Mouse (Mus musculus): ENCODE results near the gene Ppp1r18. TPM values are rescaled to one million over a fixed set of nuclear protein-coding genes. Genes with fewer than 3 reads are reported as not detected.
"Not testable (repeated sequence)": the region's sequence is repeated elsewhere in the genome, so short reads cannot be mapped to it uniquely, and the experiment has no call there.

Gene Ppp1r18
- polyA plus RNA-seq, 1 experiment from 2014 or later: 23.2 TPM

DNA sequence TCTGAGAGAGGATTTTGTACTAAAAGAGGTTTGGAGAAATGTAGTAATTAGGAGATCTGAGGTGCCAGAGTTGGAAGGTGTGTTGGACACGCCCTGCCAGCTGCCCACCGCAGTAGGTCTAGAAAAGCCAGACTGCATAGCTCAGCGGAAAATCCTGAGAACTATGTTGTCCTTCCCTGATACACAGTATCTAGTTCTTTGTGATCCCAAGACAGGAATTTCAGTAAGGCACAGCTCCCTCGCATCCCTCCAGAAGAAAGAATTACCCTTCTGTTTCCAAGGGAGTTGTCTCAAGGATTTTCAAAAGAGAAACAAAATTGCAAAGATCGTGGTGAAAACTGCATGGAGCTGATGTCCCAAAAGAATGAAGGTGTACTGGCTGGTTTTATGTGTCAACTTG is 26.8 kb upstream of the Ppp1r18 start:
- under 1% methylated on average over 5 of the region's 5 CpGs for WGBS
- ATAC-seq (replicated peaks; ENCODE audit: low FRiP score): no peak
- H3K9ac ChIP-seq: peak overlapping the region; percentile 53

DNA sequence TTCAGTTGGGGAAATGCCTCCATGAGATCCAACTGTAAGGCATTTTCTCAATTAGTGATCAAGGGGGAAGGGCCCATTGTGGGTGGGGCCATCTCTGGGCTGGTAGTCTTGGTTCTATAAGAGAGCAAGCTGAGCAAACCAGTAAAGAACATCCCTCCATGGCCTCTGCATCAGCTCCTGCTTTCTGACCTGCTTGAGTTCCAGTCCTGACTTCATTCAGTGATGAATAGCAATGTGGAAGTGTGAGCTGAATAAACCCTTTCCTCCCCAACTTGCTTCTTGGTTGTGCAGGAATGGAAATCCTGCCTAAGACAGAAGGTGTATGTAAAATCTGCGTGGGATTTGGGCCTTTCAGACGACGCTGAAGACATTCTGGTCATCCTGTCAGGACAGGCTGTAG is 26.4 kb upstream of the Ppp1r18 start:
- H3K9me3 ChIP-seq (replicated peaks); ATAC-seq (replicated peaks; ENCODE audit: low FRiP score); H3K27me3 ChIP-seq: not testable (repeated sequence)
- H3K4me2 ChIP-seq: peak overlapping the region; percentile 62
- H3K4me3 ChIP-seq (replicated peaks): peak overlapping the region; percentile 82
- peaks cover 50% of the 10 kb centered on the region for H3K4me1 ChIP-seq
- H3K9ac ChIP-seq: peak overlapping the region; percentile 53; the same call in 1 of the 2 replicates
- 48% methylated on average over 3 of the region's 3 CpGs for WGBS
- peak overlapping the region; percentile 98 for H3K27ac ChIP-seq
- peaks cover 27% of the 10 kb centered on the region for H3K36me3 ChIP-seq

More for the DNA sequence above, 26.8 kb upstream of the Ppp1r18 start:
- no peaks in the 10 kb centered on the region for H3K27me3 ChIP-seq
- H3K27ac ChIP-seq: peak overlapping the region; percentile 98
- peaks cover 31% of the 10 kb centered on the region for H3K36me3 ChIP-seq
- H3K4me1 ChIP-seq: peaks cover 55% of the 10 kb centered on the region
- H3K4me2 ChIP-seq: peak overlapping the region; percentile 62
- peak overlapping the region; percentile 82 for H3K4me3 ChIP-seq (replicated peaks)
- H3K9me3 ChIP-seq (replicated peaks): no peaks in the 10 kb centered on the region

DNA sequence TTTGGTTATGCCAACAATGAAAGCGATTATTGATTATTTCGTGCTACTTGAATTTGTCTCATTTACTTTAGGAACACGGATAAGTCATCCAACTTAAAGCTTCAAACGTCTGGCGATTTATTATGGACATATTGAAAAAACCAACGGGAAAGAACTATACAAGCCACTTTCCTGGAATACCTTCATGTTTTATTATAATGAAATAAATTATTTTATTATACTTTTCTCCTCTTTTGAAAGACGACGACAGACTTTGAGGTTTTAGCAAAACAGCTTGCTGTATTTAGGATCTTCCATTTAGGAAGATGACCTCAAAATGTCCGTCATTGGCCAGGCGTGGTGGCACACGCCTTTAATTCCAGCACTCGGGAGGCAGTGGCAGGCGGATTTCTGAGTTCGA is 24.8 kb upstream of the Ppp1r18 start:
- Histone ChIP-seq H3K4me1 (peaks cover 35% of the 10 kb centered on the region), H3K4me2 (peak overlapping the region; percentile 56), H3K4me3 (replicated peaks) (peak overlapping the region; percentile 76), H3K36me3 (peaks cover 25% of the 10 kb centered on the region), H3K27ac (0 out of 2 replicates have a peak overlapping the region, but pooled peaks have one; percentile 82), H3K9me3 (replicated peaks) (no peaks in the 10 kb centered on the region), H3K27me3 (no peaks in the 10 kb centered on the region), H3K9ac (peak overlapping the region; percentile 24)
- no peak for ATAC-seq (replicated peaks; ENCODE audit: low FRiP score)
- 53% methylated on average over 14 of the region's 14 CpGs for WGBS

DNA sequence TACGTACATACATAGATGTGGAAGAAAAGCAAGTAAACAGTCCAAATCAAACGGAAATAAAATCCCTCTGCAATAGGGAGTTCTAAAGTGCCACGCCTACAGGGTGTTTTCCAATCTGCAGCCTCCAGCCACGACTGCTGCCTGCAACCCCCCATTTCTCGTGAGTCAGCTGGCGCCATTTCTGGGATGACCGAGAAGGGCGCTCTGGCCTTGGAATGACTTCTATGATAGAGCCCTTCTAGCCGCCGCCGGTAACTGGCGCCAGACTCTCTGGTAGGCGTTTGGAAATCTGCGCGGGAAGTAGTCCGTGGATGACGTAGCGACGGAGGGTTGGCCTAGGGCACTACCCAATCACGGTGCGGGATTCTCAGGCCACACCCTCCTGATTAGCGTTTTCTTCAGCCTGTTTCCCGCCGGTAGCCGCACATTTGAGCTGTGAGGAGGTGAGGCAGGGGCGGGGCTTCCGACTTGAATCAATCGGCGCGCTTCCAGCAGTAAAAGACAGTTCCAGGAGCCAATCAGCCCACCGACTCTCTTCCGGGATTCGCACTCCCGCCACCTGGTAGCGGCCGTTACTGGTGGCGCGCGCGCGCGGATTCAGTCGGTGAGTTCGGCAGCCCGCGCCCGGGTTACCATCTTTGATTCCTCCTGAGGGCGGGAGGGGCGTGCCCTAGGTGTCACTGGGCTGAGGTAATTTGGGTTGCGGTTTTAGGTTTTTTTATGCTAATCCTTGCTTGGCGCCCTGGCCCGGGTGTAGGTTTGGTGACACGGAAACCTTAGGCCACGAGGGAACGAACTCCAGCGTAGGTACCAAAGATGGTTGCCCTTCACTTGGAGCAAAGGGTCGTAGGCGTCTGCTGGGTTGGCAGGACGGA is 24.1 kb upstream of the Ppp1r18 start, which contains the start of gene Mdc1:
Gene Mdc1, plus strand, starts transcription at position 440 of the 875 bp plus-strand sequence.
- Histone ChIP-seq H3K36me3 (peaks cover 25% of the 10 kb centered on the region), H3K4me3 (replicated peaks) (peak within 1 kb of the TSS; percentile 76), H3K4me2 (peak within 1 kb of the TSS; percentile 74), H3K27me3 (no peaks in the 10 kb centered on the region), H3K9me3 (replicated peaks) (no peaks in the 10 kb centered on the region), H3K4me1 (peaks cover 27% of the 10 kb centered on the region), H3K9ac (peak within 1 kb of the TSS; percentile 68), H3K27ac (peak within 1 kb of the TSS; percentile 93)
- peak; percentile 92 for ATAC-seq (replicated peaks; ENCODE audit: low FRiP score)
- under 1% methylated on average over 59 of the region's 59 CpGs for WGBS

DNA sequence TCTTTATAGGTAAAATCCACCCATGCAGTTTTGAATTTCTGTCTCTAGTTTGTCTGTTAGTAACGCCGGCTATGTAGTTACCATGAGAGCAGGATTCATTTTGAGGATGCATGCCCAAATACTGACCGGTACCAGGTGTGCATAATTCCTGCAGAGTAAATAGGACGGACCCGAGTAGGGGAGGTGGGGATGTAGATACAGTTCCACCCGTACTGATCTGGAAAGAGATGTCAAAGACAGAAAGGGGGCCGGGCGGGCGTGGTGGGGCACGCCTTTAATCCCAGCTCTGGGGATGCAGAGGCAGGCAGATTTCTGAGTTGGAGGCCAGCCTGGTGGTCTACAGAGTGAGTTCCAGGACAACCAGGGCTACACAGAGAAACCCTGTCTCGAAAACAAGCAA is 23.4 kb upstream of the Ppp1r18 start:
- peak overlapping the region; percentile 74 for H3K4me2 ChIP-seq
- WGBS: 13% methylated on average over 11 of the region's 11 CpGs
- H3K36me3 ChIP-seq: peaks cover 29% of the 10 kb centered on the region
- H3K4me1 ChIP-seq: peaks cover 27% of the 10 kb centered on the region
- no peak for ATAC-seq (replicated peaks; ENCODE audit: low FRiP score)
- H3K4me3 ChIP-seq (replicated peaks): peak overlapping the region; percentile 76
- H3K27ac ChIP-seq: peak overlapping the region; percentile 93
- no peaks in the 10 kb centered on the region for H3K9me3 ChIP-seq (replicated peaks)
- H3K27me3 ChIP-seq: no peaks in the 10 kb centered on the region
- peak overlapping the region; percentile 68 for H3K9ac ChIP-seq

DNA sequence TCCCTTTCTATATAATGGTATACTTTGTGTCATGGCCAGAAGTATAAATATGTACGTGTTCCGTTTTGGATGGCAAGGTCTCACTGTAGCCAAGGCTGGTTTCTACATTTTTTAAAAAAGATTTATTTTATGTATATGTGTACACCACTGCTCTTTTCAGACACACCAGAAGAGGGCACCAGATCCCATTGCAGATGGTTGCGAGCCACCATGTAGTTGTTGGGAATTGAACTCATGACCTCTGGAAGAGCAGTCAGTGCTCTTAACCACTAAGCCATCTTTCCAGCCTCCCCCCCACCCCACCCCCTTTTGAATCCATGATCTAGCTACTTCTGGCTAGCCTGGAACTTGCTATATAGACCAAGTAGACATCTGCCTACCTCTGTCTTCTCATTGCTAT is 21.9 kb upstream of the Ppp1r18 start:
- no peak overlapping the region for H3K9ac ChIP-seq
- no peaks in the 10 kb centered on the region for H3K27me3 ChIP-seq
- no peak overlapping the region for H3K4me2 ChIP-seq
- WGBS: 95% methylated on average over 3 of the region's 3 CpGs
- H3K4me1 ChIP-seq: peaks cover 27% of the 10 kb centered on the region
- no peak overlapping the region for H3K27ac ChIP-seq
- peaks cover 44% of the 10 kb centered on the region for H3K36me3 ChIP-seq
- ATAC-seq (replicated peaks; ENCODE audit: low FRiP score): no peak
- H3K4me3 ChIP-seq (replicated peaks): no peak overlapping the region
- no peaks in the 10 kb centered on the region for H3K9me3 ChIP-seq (replicated peaks)

DNA sequence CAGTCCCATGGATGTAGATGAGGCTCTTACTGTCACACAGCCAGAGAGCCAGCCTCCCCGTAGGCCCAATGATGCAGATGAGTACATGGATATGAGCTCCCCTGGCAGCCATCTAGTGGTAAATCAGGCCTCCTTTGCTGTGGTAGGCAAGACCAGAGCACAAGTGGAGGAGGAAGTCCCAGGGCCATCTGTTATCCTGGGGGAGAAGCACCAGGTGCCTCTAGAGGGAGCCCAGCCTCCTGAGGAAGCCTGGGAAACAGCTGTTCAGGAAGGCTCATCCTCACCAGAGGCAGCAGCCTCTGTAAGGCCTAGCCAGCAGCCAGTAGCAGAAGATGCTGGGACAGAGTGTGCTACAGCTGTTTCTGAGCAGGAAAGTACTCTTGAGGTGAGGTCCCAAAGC is 17.3 kb upstream of the Ppp1r18 start:
- no peaks in the 10 kb centered on the region for H3K27me3 ChIP-seq
- peaks cover 2% of the 10 kb centered on the region for H3K4me1 ChIP-seq
- no peaks in the 10 kb centered on the region for H3K9me3 ChIP-seq (replicated peaks)
- ATAC-seq (replicated peaks; ENCODE audit: low FRiP score): peak; percentile 60; the same call in 1 of the 2 replicates
- no peak overlapping the region for H3K4me2 ChIP-seq
- WGBS: 54% methylated on average over 1 of the region's 1 CpGs
- H3K36me3 ChIP-seq: peaks cover 88% of the 10 kb centered on the region
- no peak overlapping the region for H3K9ac ChIP-seq
- H3K27ac ChIP-seq: no peak overlapping the region
- H3K4me3 ChIP-seq (replicated peaks): no peak overlapping the region

DNA sequence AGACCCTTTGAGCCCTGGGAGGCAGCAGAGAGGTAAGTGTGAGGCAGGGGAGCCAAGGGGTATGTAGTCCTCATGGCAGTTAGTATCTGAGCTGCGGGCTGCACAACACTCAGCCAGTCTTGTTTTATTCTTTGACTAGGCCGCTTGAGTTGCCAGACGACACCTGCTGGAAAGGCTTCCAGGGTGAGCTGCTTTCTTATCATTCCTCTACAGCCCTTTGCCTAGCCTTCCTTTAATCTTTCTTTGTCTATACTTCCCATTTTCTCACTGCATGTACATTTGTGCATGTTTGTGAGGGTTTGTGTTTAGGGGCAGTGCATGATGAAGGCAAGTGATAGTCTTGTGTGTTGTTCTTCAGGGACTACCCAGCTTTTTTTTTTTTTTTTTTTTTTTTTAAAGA is 14.4 kb upstream of the Ppp1r18 start:
- WGBS: 96% methylated on average over 3 of the region's 3 CpGs
- Histone ChIP-seq H3K4me2 (no peak overlapping the region), H3K27ac (no peak overlapping the region), H3K4me1 (no peaks in the 10 kb centered on the region), H3K9ac (no peak overlapping the region), H3K36me3 (peaks cover 94% of the 10 kb centered on the region), H3K9me3 (replicated peaks) (no peaks in the 10 kb centered on the region), H3K27me3 (no peaks in the 10 kb centered on the region), H3K4me3 (replicated peaks) (no peak overlapping the region)
- ATAC-seq (replicated peaks; ENCODE audit: low FRiP score): no peak

DNA sequence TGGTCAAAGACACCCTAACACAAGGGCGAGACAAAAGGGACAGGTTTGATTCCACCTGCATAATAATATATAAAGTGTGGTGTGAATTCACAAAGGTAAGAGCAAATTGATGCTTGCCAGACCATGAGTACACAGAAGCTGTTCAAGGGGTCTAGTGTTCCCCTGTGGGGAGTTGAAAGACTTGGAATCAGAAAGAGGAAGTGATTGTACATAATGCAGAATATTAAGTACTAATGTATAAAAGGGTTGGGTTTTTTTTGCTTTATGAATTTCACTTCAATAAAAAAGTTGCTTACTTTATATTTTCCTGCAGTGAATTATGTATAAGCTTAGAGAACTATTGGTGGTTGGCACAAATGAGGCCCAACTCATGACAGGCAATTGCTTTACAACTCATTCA is 6.0 kb upstream of the Ppp1r18 start:
- Histone ChIP-seq H3K36me3 (peaks cover 44% of the 10 kb centered on the region), H3K4me1 (peaks cover 14% of the 10 kb centered on the region), H3K9ac (no peak overlapping the region), H3K27me3 (no peaks in the 10 kb centered on the region), H3K27ac (no peak overlapping the region), H3K9me3 (replicated peaks) (no peaks in the 10 kb centered on the region), H3K4me2 (no peak overlapping the region), H3K4me3 (replicated peaks) (no peak overlapping the region)
- 91% methylated on average over 1 of the region's 1 CpGs for WGBS
- ATAC-seq (replicated peaks; ENCODE audit: low FRiP score): no peak

DNA sequence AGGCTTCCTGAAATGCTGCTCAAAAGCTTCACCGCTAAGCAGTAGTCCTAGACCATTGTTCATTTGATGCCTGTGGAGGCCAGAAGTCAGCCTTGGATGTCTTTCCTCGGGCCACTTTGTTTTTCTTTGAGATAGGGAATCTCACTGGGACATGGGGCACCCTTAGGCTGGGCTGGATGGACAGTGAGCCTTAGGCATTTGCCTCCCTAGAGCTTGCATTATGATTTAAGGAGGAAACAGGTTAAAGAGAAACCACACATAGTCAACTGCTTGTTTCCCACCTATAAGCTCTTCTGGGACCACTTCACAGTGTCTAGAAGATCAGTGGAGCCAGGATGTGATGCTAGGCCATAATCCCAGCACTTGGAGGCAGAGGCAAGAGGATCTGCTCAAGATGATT is 5.6 kb upstream of the Ppp1r18 start:
- no peak for ATAC-seq (replicated peaks; ENCODE audit: low FRiP score)
- H3K27ac ChIP-seq: no peak overlapping the region
- peaks cover 39% of the 10 kb centered on the region for H3K36me3 ChIP-seq
- peaks cover 19% of the 10 kb centered on the region for H3K4me1 ChIP-seq
- no peak overlapping the region for H3K4me2 ChIP-seq
- no peak overlapping the region for H3K9ac ChIP-seq
- no peaks in the 10 kb centered on the region for H3K27me3 ChIP-seq
- WGBS: 49% methylated on average over 2 of the region's 2 CpGs
- no peak overlapping the region for H3K4me3 ChIP-seq (replicated peaks)
- H3K9me3 ChIP-seq (replicated peaks): no peaks in the 10 kb centered on the region

DNA sequence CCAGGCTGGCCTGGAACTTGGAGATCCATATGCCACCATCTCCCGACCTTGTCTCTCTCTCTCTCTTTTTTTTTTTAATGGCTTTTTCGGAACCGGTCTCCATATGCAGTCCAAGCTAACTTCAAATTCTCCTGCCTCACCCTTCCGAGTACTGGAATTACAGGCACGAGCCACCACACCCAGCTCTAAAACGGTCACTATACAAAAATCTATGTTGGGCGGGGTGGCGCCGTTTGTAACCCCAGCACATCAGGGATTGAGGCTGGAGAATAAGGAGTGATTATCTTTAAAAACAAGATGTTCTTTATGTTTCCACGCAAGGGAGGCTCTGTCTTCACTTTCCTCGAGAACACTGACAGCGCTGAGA is 4.6 kb upstream of the Ppp1r18 start:
- Histone ChIP-seq H3K27ac (peak overlapping the region; percentile 94), H3K9me3 (replicated peaks) (no peaks in the 10 kb centered on the region), H3K4me2 (peak overlapping the region; percentile 65), H3K4me1 (peaks cover 25% of the 10 kb centered on the region), H3K36me3 (peaks cover 33% of the 10 kb centered on the region), H3K4me3 (replicated peaks) (peak overlapping the region; percentile 71), H3K27me3 (no peaks in the 10 kb centered on the region), H3K9ac (peak overlapping the region; percentile 72)
- 4% methylated on average over 12 of the region's 12 CpGs for WGBS
- no peak for ATAC-seq (replicated peaks; ENCODE audit: low FRiP score)

DNA sequence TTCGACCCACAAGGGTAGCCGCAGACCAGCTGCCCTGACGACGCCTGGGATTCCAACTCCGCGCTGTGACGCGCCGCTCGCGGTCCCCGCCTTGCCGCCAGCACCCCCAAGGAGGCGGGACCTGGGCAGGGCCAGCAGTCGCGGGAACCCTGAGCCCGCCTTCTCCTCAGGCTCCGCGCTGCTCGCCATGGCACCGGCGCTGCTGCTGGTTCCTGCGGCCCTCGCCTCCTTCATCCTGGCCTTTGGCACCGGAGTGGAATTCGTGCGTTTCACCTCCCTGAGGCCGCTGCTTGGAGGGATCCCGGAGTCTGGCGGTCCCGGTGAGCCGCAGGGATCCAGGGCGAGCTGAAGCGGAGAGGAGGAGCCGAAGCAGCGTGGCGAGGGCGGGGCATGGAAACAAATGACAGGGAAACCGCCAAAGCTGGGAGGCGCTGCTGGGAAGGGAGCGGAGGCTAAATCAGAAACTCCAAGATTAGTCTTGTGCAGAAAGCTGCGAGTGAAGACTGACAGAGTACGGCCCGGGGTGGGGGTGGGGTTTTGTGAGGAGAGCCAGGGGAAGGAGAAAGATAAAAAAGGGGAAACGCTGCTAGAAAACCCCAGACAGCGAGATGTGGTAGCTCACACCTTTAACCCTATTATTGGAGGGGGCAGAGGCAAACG is 4.1 kb upstream of the Ppp1r18 start, which contains the start of gene Nrm:
Gene Nrm, plus strand, starts transcription at position 121 of the 660 bp plus-strand sequence.
- peaks cover 29% of the 10 kb centered on the region for H3K36me3 ChIP-seq
- H3K9me3 ChIP-seq (replicated peaks): no peaks in the 10 kb centered on the region
- H3K9ac ChIP-seq: peak within 1 kb of the TSS; percentile 72
- peak within 1 kb of the TSS; percentile 94 for H3K27ac ChIP-seq
- H3K4me1 ChIP-seq: peaks cover 28% of the 10 kb centered on the region
- peak within 1 kb of the TSS; percentile 65 for H3K4me2 ChIP-seq
- H3K27me3 ChIP-seq: no peaks in the 10 kb centered on the region
- peak within 1 kb of the TSS; percentile 71 for H3K4me3 ChIP-seq (replicated peaks)
- peak; percentile 90 for ATAC-seq (replicated peaks; ENCODE audit: low FRiP score)
- under 1% methylated on average over 47 of the region's 47 CpGs for WGBS

Measured in kidney, embryonic 15.5 days (tissue).